In genomic region chrX:13047631-13048345, GRCm38 (mm10) we compare ENCODE assay signal across 7 mouse cellular contexts. TPM values are rescaled to one million over a fixed set of nuclear protein-coding genes. Genes with fewer than 3 reads are reported as not detected.
A peak's percentile ranks its signal among the peaks of the same experiment; 100 is the strongest.
DNase-seq lines count a peak whose midpoint lies in the region; ATAC-seq and TF ChIP-seq lines count a peak whose summit lies in the region.

No protein-coding gene starts in this region.

- TF ChIP-seq EP300 in liver, embryonic 14.5 days (IDR thresholded peaks at IDR 0.05; ENCODE audit: low read depth) = no peak

- H3K9ac ChIP-seq in kidney, embryonic 14.5 days (ENCODE audit: low read depth, low read length) = no peak overlapping the region
- H3K9ac ChIP-seq in liver, embryonic 14.5 days (replicated peaks) = no peak overlapping the region
- no peak overlapping the region for H3K9ac ChIP-seq in neural tube, embryonic 15.5 days (replicated peaks)

- no peaks in the 10 kb centered on the region for H3K27me3 ChIP-seq in kidney, embryonic 14.5 days (ENCODE audit: control insufficient read depth, insufficient read depth, low read length)
- no peaks in the 10 kb centered on the region; the same call in 1 of the 2 replicates for H3K27me3 ChIP-seq in liver, embryonic 14.5 days (ENCODE audit: control insufficient read depth, insufficient read depth, low read length)
- no peaks in the 10 kb centered on the region for H3K27me3 ChIP-seq in neural tube, embryonic 15.5 days (replicated peaks)

- H3K9me3 ChIP-seq in kidney, embryonic 14.5 days (ENCODE audit: control insufficient read depth, low read length) = no peaks in the 10 kb centered on the region
- H3K9me3 ChIP-seq in liver, embryonic 14.5 days (ENCODE audit: control insufficient read depth, low read length) = no peaks in the 10 kb centered on the region
- H3K9me3 ChIP-seq in neural tube, embryonic 15.5 days (replicated peaks) = no peaks in the 10 kb centered on the region

- H3K27ac ChIP-seq in kidney, embryonic 14.5 days (ENCODE audit: low read depth, low read length) = no peak overlapping the region
- H3K27ac ChIP-seq in liver, embryonic 14.5 days = no peak overlapping the region
- peak overlapping the region; percentile 67 for H3K27ac ChIP-seq in neural tube, embryonic 15.5 days (replicated peaks)

- 23% methylated on average over 14 of the region's 14 CpGs for WGBS in kidney, embryonic 14.5 days
- WGBS in liver, embryonic 14.5 days (ENCODE audit: insufficient replicate concordance) = 23% methylated on average over 14 of the region's 14 CpGs
- WGBS in neural tube, embryonic 15.5 days = 21% methylated on average over 14 of the region's 14 CpGs

- H3K4me2 ChIP-seq in kidney, embryonic 14.5 days (replicated peaks; ENCODE audit: low read depth, low read length) = peak overlapping the region; percentile 32
- peak overlapping the region; percentile 31; the same call in 1 of the 2 replicates for H3K4me2 ChIP-seq in liver, embryonic 14.5 days (ENCODE audit: low read depth)
- peak overlapping the region; percentile 41 for H3K4me2 ChIP-seq in neural tube, embryonic 15.5 days

- ATAC-seq in kidney, embryonic 14.5 days (ENCODE audit: low FRiP score, low TSS enrichment) = no peak; the same call in 1 of the 2 replicates
- ATAC-seq in liver, embryonic 14.5 days (ENCODE audit: insufficient read depth) = no peak
- peak; percentile 73 for ATAC-seq in neural tube, embryonic 15.5 days (ENCODE audit: low FRiP score)

- 0 out of 2 replicates have a peak, but pooled peaks cover 5% of the 10 kb centered on the region for H3K4me1 ChIP-seq in kidney, embryonic 14.5 days (ENCODE audit: control insufficient read depth, insufficient read depth, low read length)
- peaks cover 0 to 4% of the 10 kb centered on the region in 2 experiments; a peak in 3 of 4 replicates for H3K4me1 ChIP-seq in liver, embryonic 14.5 days (replicated peaks; ENCODE audit: control insufficient read depth in 2 of 2, insufficient read depth in 2 of 2, low read length in 1 of 2)
- 0 out of 2 replicates have a peak, but pooled peaks cover 6% of the 10 kb centered on the region for H3K4me1 ChIP-seq in neural tube, embryonic 15.5 days

- peak; percentile 94 for DNase-seq in ZHBTc4 (ENCODE audit: low read depth, low spot score)
- peak; percentile 22 to 60 for DNase-seq in cerebellum, postnatal 10 days
- peak; percentile 36 for DNase-seq in heart, adult 8-10 months (ENCODE audit: low spot score)
- no peak for DNase-seq in liver, embryonic 14.5 days (ENCODE audit: low read depth in 3 of 3, low spot score in 3 of 3)
- no peak for DNase-seq in spleen, postnatal 4 days (ENCODE audit: low spot score in 2 of 2)

- H3K4me3 ChIP-seq in kidney, embryonic 14.5 days (ENCODE audit: low read length) = no peak overlapping the region
- 0 out of 4 replicates have a peak overlapping the region, but pooled peaks of 1 of the 2 experiments have one; percentile 7 for H3K4me3 ChIP-seq in liver, embryonic 14.5 days (ENCODE audit: insufficient read depth in 1 of 2, low read depth in 2 of 2, low read length in 2 of 2)
- H3K4me3 ChIP-seq in neural tube, embryonic 15.5 days (replicated peaks) = no peak overlapping the region

- TF ChIP-seq CTCF in liver, embryonic 14.5 days (IDR thresholded peaks at IDR 0.05; ENCODE audit: low read depth) = no peak

- H3K36me3 ChIP-seq in kidney, embryonic 14.5 days (ENCODE audit: control insufficient read depth, insufficient read depth, low read length) = no peaks in the 10 kb centered on the region
- no peaks in the 10 kb centered on the region for H3K36me3 ChIP-seq in liver, embryonic 14.5 days (replicated peaks; ENCODE audit: control insufficient read depth, insufficient read depth, low read depth)
- H3K36me3 ChIP-seq in neural tube, embryonic 15.5 days = no peaks in the 10 kb centered on the region

RNA-seq across cellular contexts. Expression of gene Usp9x, which starts 23.5 kb away (rescaled TPM):
- 100 to 1,000 TPM; 152 to 199 (median 183) TPM for total RNA-seq in heart, adult 8-10 months (2022)
- polyA plus RNA-seq in kidney, embryonic 14.5 days (2014; fragmentation: Nextera tagmentation; extraction: Ambion mirVana) = 32.5 and 68.9 TPM in 2 replicates
- 11.5 and 11.9 TPM in 2 replicates for polyA plus RNA-seq in liver, embryonic 14.5 days (2012; rRNA removed)
- 17.4 and 18.3 TPM in 2 replicates for polyA plus RNA-seq in liver, embryonic 14.5 days (2014; fragmentation: Nextera tagmentation; extraction: Ambion mirVana)
- polyA plus RNA-seq in neural tube, embryonic 15.5 days (2015; fragmentation: Nextera tagmentation; extraction: Ambion mirVana) = 25.8 and 27.3 TPM in 2 replicates

Comparison
In these comparisons a context has a peak if more than half of its experiments do, and no peak if none do; other contexts are left out.
1. DNase-seq: peak in ZHBTc4 (single experiment), cerebellum, postnatal 10 days (2 of 2) and heart, adult 8-10 months (single experiment); none in liver, embryonic 14.5 days (0 of 3) and spleen, postnatal 4 days (0 of 2).
2. Peak in every context shown above with its lines, with median percentiles within 50 percentile points of each other: H3K4me2 ChIP-seq.